Mouse (Mus musculus): ENCODE results near the gene Gpatch1.

DNA sequence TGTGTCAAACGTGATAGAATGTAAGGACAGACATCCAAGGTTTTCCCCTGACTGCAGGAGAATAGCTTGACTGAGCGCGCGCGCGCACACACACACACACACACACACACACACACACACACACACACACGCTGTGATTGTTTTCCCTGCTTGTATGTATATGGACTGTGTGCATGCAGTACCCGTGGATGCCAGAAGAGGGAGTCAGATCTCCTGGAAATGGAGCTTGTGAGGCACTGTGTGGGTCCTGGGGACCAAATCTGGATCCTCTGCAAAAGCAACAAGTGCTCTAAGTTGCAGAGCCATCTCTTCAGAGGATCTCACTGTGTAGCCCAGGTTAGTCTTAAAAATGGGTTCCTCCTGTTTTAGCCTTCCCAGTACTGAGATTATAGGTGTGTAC lies 58.9 kb downstream of the Gpatch1 start:
- TF ChIP-seq CTCF (IDR thresholded peaks at IDR 0.05; ENCODE audit: borderline replicate concordance, control insufficient read depth, extremely low read depth, insufficient read depth, low read length, poor library complexity) (no peak), POLR2A (IDR thresholded peaks at IDR 0.05; ENCODE audit: control insufficient read depth, extremely low read depth, insufficient read depth, low read length, poor library complexity) (no peak)
